Mouse (Mus musculus) forebrain, postnatal 0 days (tissue): ENCODE data around the gene Olfr1406. TPM values are rescaled to one million over a fixed set of nuclear protein-coding genes. Genes with fewer than 3 reads are reported as not detected.
"Not testable (repeated sequence)": the region's sequence is repeated elsewhere in the genome, so short reads cannot be mapped to it uniquely, and the experiment has no call there.

ENCODE experiments used
- ATAC-seq: fragments of 200-750 bp; cut with Nextera tagmentation; 2 replicates; pipeline ENCODE4 v1.8.0; 2017; ENCODE audit warnings: mild to moderate bottlenecking, moderate library complexity
- DNase-seq: peaks from one replicate; pipeline ENCODE4 v3.0.0-alpha.2; 2015
- H3K27ac ChIP-seq: fragments of 300-500 bp; sonication (generic); 2 replicates; pipeline ENCODE4 v1.5.1; 2014; ENCODE audit warnings: low read depth, mild to moderate bottlenecking, antibody characterized with exemption, low read length, moderate library complexity, mixed read lengths
- H3K27me3 ChIP-seq: fragments of 300-500 bp; sonication (generic); 2 replicates; pipeline ENCODE4 v1.6.1; 2014; ENCODE audit warnings: mild to moderate bottlenecking, low read length, mixed read lengths; ENCODE audit not compliant: insufficient read depth
- H3K36me3 ChIP-seq: fragments of 300-500 bp; sonication (generic); 2 replicates; pipeline ENCODE4 v1.6.1; 2014; ENCODE audit warnings: mild to moderate bottlenecking, moderate library complexity; ENCODE audit not compliant: insufficient read depth
- H3K4me1 ChIP-seq: fragments of 300-500 bp; sonication (generic); 2 replicates; pipeline ENCODE4 v1.6.1; 2014; ENCODE audit warnings: antibody characterized with exemption; ENCODE audit not compliant: insufficient read depth
- H3K4me2 ChIP-seq: fragments of 300-500 bp; sonication (generic); 2 replicates; pipeline ENCODE4 v1.6.1; 2014; ENCODE audit warnings: low read depth, mild to moderate bottlenecking, moderate library complexity
- H3K4me3 ChIP-seq: fragments of 300-500 bp; sonication (generic); 2 replicates; pipeline ENCODE4 v1.5.1; 2014; ENCODE audit warnings: low read depth, low read length, mixed read lengths
- H3K9ac ChIP-seq: fragments of 300-500 bp; sonication (generic); 2 replicates; pipeline ENCODE4 v1.6.1; 2014; ENCODE audit warnings: mild to moderate bottlenecking
- H3K9me3 ChIP-seq: fragments of 300-500 bp; sonication (generic); 2 replicates; pipeline ENCODE4 v1.6.1; 2016; ENCODE audit warnings: low read length
- CTCF ChIP-seq: sonication (generic); IDR thresholded peaks from 2 replicates; pipeline ENCODE4 v1.5.1; 2016; ENCODE audit warnings: antibody characterized with exemption, control low read depth, low read depth
- WGBS: fragments of 180-500 bp; shearing (Covaris S2); extraction: QIAGEN DNeasy Blood & Tissue Kit; methylation state at CpG from one replicate; pipeline ENCODE4 v1.1.7; 2014; 5-methylcytosine and 5-hydroxymethylcytosine counted together
- polyA plus RNA-seq: library from polyadenylated mRNA; unstranded; fragments of >200 nt; fragmentation: Nextera tagmentation; extraction: Ambion mirVana; gene quantifications from 2 replicates; pipeline ENCODE4 v1.2.1, GENCODE M21; 2015
- total RNA-seq: library from RNA; depleted of rRNA; stranded (reverse); fragments of >200 nt; gene quantifications from 2 replicates; pipeline ENCODE4 v1.2.3, GENCODE M21; 2014; rRNA removed

Olfr1406 gene
- total RNA-seq (not detected in 2 replicates), polyA plus RNA-seq (not detected in 2 replicates)

DNA sequence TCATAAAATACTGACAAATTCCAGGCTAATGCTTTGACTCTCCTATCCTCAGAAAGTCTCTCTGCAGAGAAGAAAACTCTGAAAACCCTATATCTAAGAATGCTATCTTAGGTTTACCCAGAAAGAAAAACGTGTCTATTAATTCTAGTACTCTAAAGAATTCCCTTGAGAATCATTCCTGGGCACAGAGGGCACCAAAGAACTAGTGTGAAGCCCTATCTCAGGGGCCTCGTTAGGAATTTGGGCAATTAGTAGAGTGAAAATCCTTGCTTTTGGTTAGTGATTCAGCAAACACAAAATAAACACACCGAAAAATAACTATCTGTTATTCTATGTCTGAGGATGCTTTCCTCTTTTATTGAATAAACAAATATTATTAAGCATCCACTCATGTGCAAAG lies at the start of gene Olfr1406:
Olfr1406 (minus strand) TSS at position 101 of the 400 bp plus-strand sequence.
- ATAC-seq = no peak
- no peak for TF ChIP-seq CTCF
- H3K36me3 ChIP-seq = no peaks in the 10 kb centered on the region
- no peaks in the 10 kb centered on the region for H3K27me3 ChIP-seq
- H3K27ac ChIP-seq = no peak within 1 kb of the TSS
- no peak within 1 kb of the TSS for H3K4me2 ChIP-seq
- 60% methylated on average over 3 of the region's 3 CpGs for WGBS
- H3K9ac ChIP-seq = no peak within 1 kb of the TSS
- no peak for DNase-seq
- H3K9me3 ChIP-seq = no peaks in the 10 kb centered on the region
- H3K4me3 ChIP-seq = no peak within 1 kb of the TSS
- no peaks in the 10 kb centered on the region for H3K4me1 ChIP-seq

DNA sequence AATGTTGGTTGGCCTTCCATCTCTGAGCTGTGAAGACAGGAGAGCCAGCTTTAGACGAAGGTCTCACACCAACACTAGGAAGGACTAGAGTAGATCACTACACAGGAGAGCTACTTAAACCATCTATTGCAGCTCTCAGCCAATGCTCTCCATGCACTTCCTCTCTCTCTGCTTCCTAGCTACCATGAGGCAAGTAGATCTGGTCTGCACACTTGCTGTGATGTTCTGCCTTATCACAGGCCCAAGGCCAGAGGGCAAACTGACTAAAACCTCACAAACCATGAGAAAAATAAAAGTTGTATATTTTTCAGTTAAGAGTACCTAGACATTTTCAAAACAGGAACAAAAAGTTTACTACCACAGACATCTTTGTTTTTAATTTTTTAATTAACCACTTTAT lies 46.6 kb upstream of the Olfr1406 start:
- H3K36me3 ChIP-seq, ATAC-seq, H3K4me3 ChIP-seq, H3K9me3 ChIP-seq, H3K9ac ChIP-seq, H3K27ac ChIP-seq, H3K4me2 ChIP-seq, H3K4me1 ChIP-seq, DNase-seq, H3K27me3 ChIP-seq: not testable (repeated sequence)
- WGBS = 91% methylated on average over 1 of the region's 1 CpGs

DNA sequence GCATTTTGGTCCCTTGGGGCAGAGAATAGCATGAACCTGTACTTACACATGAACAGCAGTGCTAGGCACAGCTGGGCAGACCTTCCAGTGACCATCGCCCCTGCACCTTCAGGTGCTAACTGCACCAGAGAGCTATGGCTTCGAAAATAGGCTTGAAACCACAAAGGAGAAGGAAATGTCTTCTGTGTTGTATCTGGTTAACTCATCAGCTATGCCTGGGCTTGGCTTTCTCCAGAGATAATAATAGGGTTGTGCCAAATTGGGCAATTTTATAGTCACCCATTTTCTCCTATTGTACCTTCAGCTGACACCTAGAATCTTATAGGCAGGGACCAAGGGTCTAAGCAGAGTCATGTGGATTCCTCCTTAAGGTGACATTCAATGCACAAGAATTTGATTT lies 36.6 kb upstream of the Olfr1406 start, which contains the start of gene Fcer1a:
Fcer1a (minus strand) TSS at position 134 of the 400 bp plus-strand sequence.
- Histone ChIP-seq H3K27me3 (no peaks in the 10 kb centered on the region), H3K27ac (no peak within 1 kb of the TSS), H3K4me3 (no peak within 1 kb of the TSS), H3K36me3 (no peaks in the 10 kb centered on the region), H3K4me1 (no peaks in the 10 kb centered on the region), H3K9ac (no peak within 1 kb of the TSS), H3K9me3 (no peaks in the 10 kb centered on the region), H3K4me2 (no peak within 1 kb of the TSS)
- TF ChIP-seq CTCF = no peak
- ATAC-seq = no peak
- no peak for DNase-seq
- WGBS = 93% methylated on average over 2 of the region's 2 CpGs

DNA sequence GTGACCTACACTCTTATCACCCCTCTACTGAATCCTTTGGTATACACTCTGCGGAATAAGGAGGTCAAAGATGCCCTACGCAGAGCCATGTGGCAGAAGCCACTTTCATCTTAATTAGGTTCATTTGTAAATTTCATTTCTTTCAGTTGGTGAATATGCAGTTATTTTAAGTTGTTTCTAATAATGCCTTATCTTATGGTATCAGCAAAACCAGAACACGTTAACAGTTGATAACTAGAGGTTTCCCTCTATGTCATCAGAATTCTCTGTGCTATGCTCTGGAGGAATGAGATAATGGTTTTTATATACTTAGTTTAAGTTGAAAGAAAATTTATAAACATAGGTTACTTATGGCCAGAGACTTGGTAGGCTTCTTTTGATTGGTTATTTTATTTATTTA lies 26.0 kb upstream of the Olfr1406 start:
- no peaks in the 10 kb centered on the region for H3K36me3 ChIP-seq
- DNase-seq (no peak), ATAC-seq (no peak)
- H3K9me3 ChIP-seq = no peaks in the 10 kb centered on the region
- H3K27me3 ChIP-seq = no peaks in the 10 kb centered on the region
- no peak overlapping the region for H3K9ac ChIP-seq
- TF ChIP-seq CTCF = no peak
- H3K4me3 ChIP-seq = no peak overlapping the region
- no peaks in the 10 kb centered on the region for H3K4me1 ChIP-seq
- H3K4me2 ChIP-seq = no peak overlapping the region
- WGBS = 92% methylated on average over 3 of the region's 3 CpGs
- no peak overlapping the region for H3K27ac ChIP-seq

DNA sequence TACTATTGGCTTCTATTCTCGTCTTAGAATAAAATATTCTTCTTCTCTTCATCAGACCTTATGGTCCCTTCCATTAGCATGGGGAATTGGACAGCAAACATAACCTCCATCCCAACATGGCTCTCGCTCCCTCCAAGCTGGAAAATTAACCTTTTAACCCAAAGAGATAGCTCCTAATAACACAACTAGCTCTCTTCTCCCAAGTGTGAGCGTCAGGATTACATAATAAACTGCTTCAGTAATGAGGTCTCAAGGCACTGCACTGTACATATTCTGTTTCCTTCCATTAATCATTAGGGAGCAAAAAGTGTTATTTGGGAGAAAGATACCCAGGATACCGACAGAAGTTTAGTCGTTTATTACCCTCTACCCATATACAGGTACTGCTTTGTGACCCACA lies 21.7 kb upstream of the Olfr1406 start, which contains the start of gene Olfr1404:
Olfr1404 (plus strand) TSS at position 301 of the 400 bp plus-strand sequence.
- Histone ChIP-seq H3K27ac (no peak within 1 kb of the TSS), H3K36me3 (no peaks in the 10 kb centered on the region), H3K4me2 (no peak within 1 kb of the TSS), H3K27me3 (no peaks in the 10 kb centered on the region), H3K9ac (no peak within 1 kb of the TSS), H3K4me3 (no peak within 1 kb of the TSS), H3K9me3 (0 out of 2 replicates have a peak, but pooled peaks cover 5% of the 10 kb centered on the region), H3K4me1 (no peaks in the 10 kb centered on the region)
- DNase-seq (no peak), ATAC-seq (no peak)
- no peak for TF ChIP-seq CTCF
- WGBS = 86% methylated on average over 5 of the region's 5 CpGs

DNA sequence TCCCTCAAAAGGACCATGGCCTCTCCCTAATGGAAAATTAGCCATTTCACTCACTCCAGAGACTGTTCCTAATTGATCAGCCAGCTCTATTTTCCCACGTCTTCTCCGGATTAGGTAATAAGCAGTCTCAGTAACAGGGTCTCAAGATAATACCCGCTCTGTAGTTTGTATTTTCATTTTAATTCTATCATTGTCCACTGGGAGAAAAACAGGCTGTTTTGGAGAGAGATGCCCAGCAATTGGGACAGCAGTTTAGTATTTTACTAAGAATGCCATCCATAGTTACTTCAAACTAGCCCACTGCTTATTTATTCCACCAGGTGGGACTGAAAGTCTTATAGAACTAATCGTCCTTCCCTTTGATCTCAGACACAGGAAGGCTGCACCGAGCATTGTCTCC lies 7.1 kb upstream of the Olfr1406 start, which contains the start of gene Olfr218:
Olfr218 (plus strand) TSS at position 301 of the 400 bp plus-strand sequence.
- 46% methylated on average over 5 of the region's 5 CpGs for WGBS
- no peaks in the 10 kb centered on the region for H3K9me3 ChIP-seq
- H3K9ac ChIP-seq = no peak within 1 kb of the TSS
- H3K4me1 ChIP-seq = no peaks in the 10 kb centered on the region
- no peaks in the 10 kb centered on the region for H3K36me3 ChIP-seq
- H3K27me3 ChIP-seq = no peaks in the 10 kb centered on the region
- H3K4me3 ChIP-seq = no peak within 1 kb of the TSS
- no peak for TF ChIP-seq CTCF
- no peak within 1 kb of the TSS for H3K4me2 ChIP-seq
- no peak for DNase-seq
- no peak for ATAC-seq
- H3K27ac ChIP-seq = no peak within 1 kb of the TSS

DNA sequence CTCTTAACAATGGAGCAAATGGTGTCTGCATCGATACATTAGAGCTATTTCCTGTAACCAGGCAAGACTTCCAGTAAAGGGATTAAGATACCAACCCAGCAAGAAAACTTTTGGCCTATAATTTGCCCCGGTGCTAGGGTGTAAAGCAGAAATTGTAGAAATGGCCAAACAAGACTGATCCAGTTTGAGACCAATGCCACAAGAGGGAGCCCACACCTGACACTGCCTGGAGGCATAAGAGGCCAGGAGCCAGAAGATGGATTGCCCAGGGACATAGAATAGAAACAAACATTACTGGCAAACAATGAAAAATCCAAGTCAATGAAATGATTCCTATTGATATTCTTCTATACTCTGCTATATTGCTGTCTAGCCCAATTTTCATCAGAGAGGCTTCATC lies 5.9 kb upstream of the Olfr1406 start:
- Histone ChIP-seq H3K36me3 (no peaks in the 10 kb centered on the region), H3K27ac (no peak overlapping the region), H3K4me3 (no peak overlapping the region), H3K9ac (no peak overlapping the region), H3K4me2 (no peak overlapping the region), H3K27me3 (no peaks in the 10 kb centered on the region), H3K9me3 (no peaks in the 10 kb centered on the region), H3K4me1 (no peaks in the 10 kb centered on the region)
- no peak for TF ChIP-seq CTCF
- ATAC-seq = no peak
- 92% methylated on average over 2 of the region's 2 CpGs for WGBS
- DNase-seq = no peak

DNA sequence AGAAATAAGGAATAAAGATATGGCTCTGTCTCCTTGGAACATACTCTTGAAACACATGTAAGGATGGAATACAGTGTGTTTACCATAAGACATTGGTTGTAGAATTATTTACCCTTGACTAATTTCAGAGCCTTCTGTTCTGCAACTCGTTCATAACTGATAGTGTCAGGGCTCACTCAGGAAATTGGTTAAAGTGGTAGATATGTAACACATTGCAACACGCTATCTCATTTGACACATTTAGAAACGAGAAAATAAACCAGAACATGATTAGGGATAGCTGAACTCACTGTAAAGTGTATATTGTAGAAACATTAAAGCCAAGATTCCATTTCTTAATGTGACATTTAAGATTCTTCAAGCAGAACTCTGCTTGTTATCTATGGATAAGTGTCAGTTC lies 1.6 kb upstream of the Olfr1406 start:
- 78% methylated on average over 3 of the region's 3 CpGs for WGBS

More for the DNA sequence above, 1.6 kb upstream of the Olfr1406 start:
- no peak overlapping the region for H3K27ac ChIP-seq
- ATAC-seq (no peak), DNase-seq (no peak)
- no peak overlapping the region for H3K4me3 ChIP-seq
- no peaks in the 10 kb centered on the region for H3K36me3 ChIP-seq
- no peaks in the 10 kb centered on the region for H3K4me1 ChIP-seq
- H3K9ac ChIP-seq = no peak overlapping the region
- H3K4me2 ChIP-seq = no peak overlapping the region
- TF ChIP-seq CTCF = no peak
- H3K27me3 ChIP-seq = no peaks in the 10 kb centered on the region
- H3K9me3 ChIP-seq = no peaks in the 10 kb centered on the region
